Mouse (Mus musculus): ENCODE results near the gene Pde4b. TPM values are rescaled to one million over a fixed set of nuclear protein-coding genes. Genes with fewer than 3 reads are reported as not detected.

Pde4b gene
- total RNA-seq (2017): 165 and 214 TPM in 2 replicates

DNA sequence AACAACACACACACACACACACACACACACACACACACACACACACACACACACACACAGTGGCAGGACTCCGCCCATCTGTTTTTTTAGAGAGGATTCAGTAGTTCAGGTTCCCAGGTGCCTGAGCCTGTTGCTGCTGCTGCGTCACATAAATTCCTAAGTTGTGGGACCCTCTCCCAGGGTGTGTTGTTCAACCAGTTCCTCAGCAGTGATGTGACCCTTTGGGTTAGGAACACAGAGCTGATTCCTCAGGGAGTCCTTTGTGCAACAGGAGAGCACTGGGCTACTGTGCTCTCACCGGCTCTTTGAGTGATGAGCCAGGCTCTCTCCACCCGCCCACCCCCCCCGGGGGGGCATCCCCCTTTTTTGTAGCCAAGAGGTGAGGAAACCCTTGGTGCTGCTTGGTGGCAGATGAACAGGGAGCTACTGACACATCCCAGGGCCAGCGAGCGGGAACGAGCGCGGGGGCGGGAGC lies at the start of gene Pde4b:
Pde4b (plus strand) TSS at position 453 of the 475 bp plus-strand sequence.
- ATAC-seq (replicated peaks in 1 of 2; ENCODE audit: insufficient read depth in 1 of 2, low FRiP score in 2 of 2, low TSS enrichment in 1 of 2, low read depth in 1 of 2, poor library complexity in 2 of 2, severe bottlenecking in 2 of 2): no peak

DNA sequence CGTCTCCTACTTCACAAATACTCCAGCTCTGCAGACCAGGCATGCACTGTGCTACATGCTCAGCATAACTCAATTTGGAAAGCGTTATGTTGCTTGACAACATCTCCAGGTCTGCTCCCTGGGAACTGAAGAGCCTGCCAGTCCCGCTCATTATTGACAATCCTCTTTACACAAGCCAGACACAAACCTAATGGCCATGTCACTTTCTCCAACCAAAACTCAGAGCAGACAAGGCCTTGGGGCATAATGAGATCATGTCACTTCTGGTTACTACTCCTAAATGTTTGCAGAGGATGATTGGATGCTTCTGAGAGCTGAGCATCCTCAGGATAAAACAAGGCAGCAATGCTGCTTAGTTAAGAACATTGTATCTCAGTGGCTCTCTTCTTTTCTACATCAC lies 47.2 kb upstream of the Pde4b start:
- no peak for ATAC-seq (replicated peaks in 1 of 2; ENCODE audit: insufficient read depth in 1 of 2, low FRiP score in 2 of 2, low TSS enrichment in 1 of 2, low read depth in 1 of 2, poor library complexity in 2 of 2, severe bottlenecking in 2 of 2)

GRCm38 (mm10) chr4:102045183-102046140 lies 41.9 kb upstream of the Pde4b start:
- ATAC-seq (replicated peaks in 1 of 2; ENCODE audit: insufficient read depth in 1 of 2, low FRiP score in 2 of 2, low TSS enrichment in 1 of 2, low read depth in 1 of 2, poor library complexity in 2 of 2, severe bottlenecking in 2 of 2): no peak

DNA sequence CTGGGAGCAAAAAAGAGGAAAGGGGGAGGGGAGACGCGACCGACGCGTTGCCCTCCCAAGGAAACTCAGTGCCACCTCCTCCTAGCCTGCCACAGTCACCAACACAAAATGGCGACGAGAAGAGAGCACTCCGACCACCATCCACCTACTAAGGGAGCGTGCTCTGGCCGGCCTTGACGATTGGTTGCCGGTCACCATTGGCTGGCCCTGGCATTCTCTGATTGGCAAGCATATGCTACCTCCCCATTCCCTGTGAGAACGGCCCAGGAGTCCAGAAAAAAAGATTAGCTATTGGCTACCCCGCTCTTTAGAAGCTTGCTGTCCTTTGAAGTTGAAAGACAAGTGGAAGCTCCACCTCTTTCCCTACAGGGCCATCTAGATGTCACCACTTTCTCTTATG lies 38.0 kb upstream of the Pde4b start:
- ATAC-seq (replicated peaks in 1 of 2; ENCODE audit: insufficient read depth in 1 of 2, low FRiP score in 2 of 2, low TSS enrichment in 1 of 2, low read depth in 1 of 2, poor library complexity in 2 of 2, severe bottlenecking in 2 of 2): peak; percentile 91 to 95

GRCm38 (mm10) chr4:102061322-102061721 lies 26.0 kb upstream of the Pde4b start:
- ATAC-seq (replicated peaks in 1 of 2; ENCODE audit: insufficient read depth in 1 of 2, low FRiP score in 2 of 2, low TSS enrichment in 1 of 2, low read depth in 1 of 2, poor library complexity in 2 of 2, severe bottlenecking in 2 of 2): no peak

DNA sequence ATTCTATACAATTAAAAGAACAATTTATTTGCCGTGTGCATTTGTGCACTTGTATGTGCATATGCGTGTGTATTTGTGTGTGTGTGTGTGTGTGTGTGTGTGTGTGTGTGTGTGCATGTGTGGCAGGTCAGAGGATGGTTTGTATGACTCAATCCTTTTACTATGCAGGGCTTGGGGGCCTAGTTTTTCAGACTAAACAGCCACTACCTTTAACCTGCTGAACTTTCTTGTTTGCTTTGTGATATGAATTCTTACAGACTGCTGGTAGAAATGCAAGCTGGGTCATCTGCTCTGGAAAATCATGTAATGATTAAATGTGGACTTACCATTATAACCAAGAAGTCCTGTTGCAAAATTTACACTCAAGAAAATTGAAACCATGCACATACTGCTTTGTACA lies 18.0 kb upstream of the Pde4b start:
- no peak for ATAC-seq (replicated peaks in 1 of 2; ENCODE audit: insufficient read depth in 1 of 2, low FRiP score in 2 of 2, low TSS enrichment in 1 of 2, low read depth in 1 of 2, poor library complexity in 2 of 2, severe bottlenecking in 2 of 2)

GRCm38 (mm10) chr4:102086336-102086735 lies 1.0 kb upstream of the Pde4b start:
- ATAC-seq (replicated peaks in 1 of 2; ENCODE audit: insufficient read depth in 1 of 2, low FRiP score in 2 of 2, low TSS enrichment in 1 of 2, low read depth in 1 of 2, poor library complexity in 2 of 2, severe bottlenecking in 2 of 2): no peak

DNA sequence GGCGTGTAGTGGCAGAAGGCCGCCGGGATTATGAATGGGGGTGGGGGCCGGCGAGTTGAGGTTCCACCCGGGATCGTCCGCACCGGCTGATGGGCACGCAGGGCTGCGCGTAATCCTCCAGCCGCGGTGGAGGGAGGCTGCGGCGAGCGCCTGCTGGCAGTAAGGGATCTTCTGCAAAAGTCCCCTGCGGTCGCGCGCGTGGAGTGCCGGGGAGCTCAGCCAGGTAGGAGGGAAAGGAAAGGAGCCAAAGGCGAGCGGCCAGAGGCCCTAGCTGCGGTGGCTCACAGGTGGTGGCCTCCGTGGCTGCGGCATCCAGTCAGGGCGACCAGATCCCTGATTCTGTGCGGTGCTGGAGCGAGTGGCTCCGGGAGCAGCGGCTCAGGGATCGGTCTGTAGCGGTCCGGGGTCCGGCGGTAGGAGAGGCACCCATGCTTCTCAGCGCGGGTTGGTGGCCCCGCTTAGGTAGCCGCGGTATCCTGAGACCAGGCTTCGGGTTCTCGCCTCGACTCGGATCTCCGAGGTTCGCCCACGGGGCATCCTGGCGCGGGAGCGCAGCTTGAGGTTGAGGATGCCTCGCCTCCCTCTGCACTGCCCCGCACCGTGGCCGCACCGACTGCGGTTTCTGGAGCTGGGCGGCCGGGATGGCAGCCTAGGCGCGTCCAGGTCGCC lies 357 bp downstream of the Pde4b start:
- peak; percentile 22 to 48; a peak in 2 of 4 replicates for ATAC-seq (replicated peaks in 1 of 2; ENCODE audit: insufficient read depth in 1 of 2, low FRiP score in 2 of 2, low TSS enrichment in 1 of 2, low read depth in 1 of 2, poor library complexity in 2 of 2, severe bottlenecking in 2 of 2)

DNA sequence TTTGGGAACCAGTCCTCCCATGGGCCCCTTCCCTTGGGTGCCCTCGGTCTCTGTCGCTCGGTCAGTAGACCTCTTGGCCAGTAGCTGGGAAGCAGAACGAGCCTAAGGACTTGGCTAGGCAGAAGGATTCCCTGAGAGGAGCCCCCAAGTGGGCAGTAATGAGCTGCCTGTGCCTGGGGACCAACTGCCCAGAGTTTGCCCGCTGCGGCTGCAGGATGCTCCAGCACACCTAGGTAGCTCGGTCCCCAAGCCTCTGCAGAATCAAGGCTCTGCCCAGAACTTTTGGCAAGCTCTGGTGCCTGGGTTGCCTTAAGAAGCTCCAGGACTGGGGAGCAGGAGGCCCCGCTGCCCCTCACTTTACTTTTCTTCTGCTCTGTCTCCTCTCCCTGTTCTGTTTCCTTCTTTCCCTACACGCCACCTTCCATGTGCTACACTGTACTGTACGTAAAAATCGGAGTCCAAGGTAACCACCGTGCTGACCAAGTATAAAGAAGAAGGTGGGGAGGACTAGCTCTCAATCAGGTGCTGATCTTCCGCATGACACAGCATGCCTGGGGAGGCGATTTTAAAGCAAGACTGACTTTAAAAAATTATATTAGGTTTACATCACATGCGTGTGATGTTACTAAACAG lies 1.0 kb downstream of the Pde4b start:
- peak in 1 of 2 experiments; percentile 14; a peak in 1 of 4 replicates for ATAC-seq (replicated peaks in 1 of 2; ENCODE audit: insufficient read depth in 1 of 2, low FRiP score in 2 of 2, low TSS enrichment in 1 of 2, low read depth in 1 of 2, poor library complexity in 2 of 2, severe bottlenecking in 2 of 2)

DNA sequence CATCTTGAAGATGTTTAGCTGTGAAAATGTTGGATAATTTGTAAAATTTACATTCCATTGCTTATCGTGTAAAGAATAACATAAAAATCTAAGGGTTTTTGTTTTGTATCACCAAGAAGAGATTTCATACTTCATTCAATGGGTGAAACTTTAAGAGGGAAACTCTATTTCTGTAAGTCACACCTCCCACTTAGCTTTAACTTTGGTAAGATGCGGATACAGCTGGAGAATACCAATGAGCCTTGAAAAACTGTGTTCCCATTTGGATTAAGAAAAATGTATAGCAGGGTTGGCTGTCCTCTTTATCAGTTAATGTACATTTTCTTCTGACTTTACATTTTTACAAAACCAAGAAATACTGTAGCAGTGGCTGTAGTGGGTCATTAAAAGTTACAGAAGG lies 8.5 kb downstream of the Pde4b start:
- no peak for ATAC-seq (replicated peaks in 1 of 2; ENCODE audit: insufficient read depth in 1 of 2, low FRiP score in 2 of 2, low TSS enrichment in 1 of 2, low read depth in 1 of 2, poor library complexity in 2 of 2, severe bottlenecking in 2 of 2)

GRCm38 (mm10) chr4:102102241-102102640 lies 14.9 kb downstream of the Pde4b start:
- ATAC-seq (replicated peaks in 1 of 2; ENCODE audit: insufficient read depth in 1 of 2, low FRiP score in 2 of 2, low TSS enrichment in 1 of 2, low read depth in 1 of 2, poor library complexity in 2 of 2, severe bottlenecking in 2 of 2): no peak

DNA sequence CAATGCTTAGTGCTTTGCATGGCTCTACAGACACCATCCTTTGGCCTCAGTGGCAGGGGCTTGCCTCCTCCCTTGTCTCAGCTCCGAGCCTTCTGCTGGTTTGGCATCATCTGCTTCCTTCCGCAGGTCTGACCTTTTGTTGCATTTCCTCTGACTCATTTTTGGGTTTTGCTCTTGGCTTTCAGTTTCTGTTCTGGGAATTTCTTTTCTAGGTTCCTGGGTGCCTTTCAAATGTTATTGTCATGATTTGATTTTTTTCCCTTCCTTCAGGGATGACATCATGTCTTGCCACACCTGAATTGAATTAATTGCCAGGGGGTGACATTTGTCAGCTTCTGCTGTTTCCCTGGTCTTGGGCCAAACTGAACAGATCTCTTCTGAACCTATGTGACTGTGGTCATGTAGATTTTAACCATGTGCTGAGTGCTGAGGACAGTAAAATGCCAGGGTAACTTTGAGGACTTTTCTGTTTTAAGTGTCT lies 17.2 kb downstream of the Pde4b start:
- peak; percentile 46 to 58; a peak in 2 of 4 replicates for ATAC-seq (replicated peaks in 1 of 2; ENCODE audit: insufficient read depth in 1 of 2, low FRiP score in 2 of 2, low TSS enrichment in 1 of 2, low read depth in 1 of 2, poor library complexity in 2 of 2, severe bottlenecking in 2 of 2)

DNA sequence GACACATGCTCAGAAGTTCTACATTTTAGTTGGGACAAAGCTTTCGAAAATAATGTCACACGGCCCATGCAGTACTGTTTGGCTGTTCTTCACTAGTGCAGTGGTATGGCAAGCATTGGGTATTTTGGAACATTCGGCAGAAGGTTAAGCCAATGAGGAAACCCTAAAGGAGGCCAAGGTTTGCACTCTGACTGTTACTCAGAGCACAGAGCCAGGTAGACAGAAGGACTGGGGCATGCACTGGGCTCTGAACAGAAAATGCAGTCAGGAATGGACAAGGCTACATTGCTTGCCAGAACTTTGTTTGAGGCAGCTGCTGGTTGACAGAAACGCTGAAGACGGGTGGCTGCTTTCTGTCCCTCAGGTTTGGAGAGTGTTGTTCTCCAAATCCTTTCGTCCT lies 19.4 kb downstream of the Pde4b start:
- ATAC-seq (replicated peaks in 1 of 2; ENCODE audit: insufficient read depth in 1 of 2, low FRiP score in 2 of 2, low TSS enrichment in 1 of 2, low read depth in 1 of 2, poor library complexity in 2 of 2, severe bottlenecking in 2 of 2): no peak

GRCm38 (mm10) chr4:102119454-102119853 lies 32.1 kb downstream of the Pde4b start:
- no peak for ATAC-seq (replicated peaks in 1 of 2; ENCODE audit: insufficient read depth in 1 of 2, low FRiP score in 2 of 2, low TSS enrichment in 1 of 2, low read depth in 1 of 2, poor library complexity in 2 of 2, severe bottlenecking in 2 of 2)

GRCm38 (mm10) chr4:102136366-102136849 lies 49.1 kb downstream of the Pde4b start:
- ATAC-seq (replicated peaks in 1 of 2; ENCODE audit: insufficient read depth in 1 of 2, low FRiP score in 2 of 2, low TSS enrichment in 1 of 2, low read depth in 1 of 2, poor library complexity in 2 of 2, severe bottlenecking in 2 of 2): no peak

GRCm38 (mm10) chr4:102138346-102138745 lies 51.0 kb downstream of the Pde4b start:
- no peak for ATAC-seq (replicated peaks in 1 of 2; ENCODE audit: insufficient read depth in 1 of 2, low FRiP score in 2 of 2, low TSS enrichment in 1 of 2, low read depth in 1 of 2, poor library complexity in 2 of 2, severe bottlenecking in 2 of 2)

DNA sequence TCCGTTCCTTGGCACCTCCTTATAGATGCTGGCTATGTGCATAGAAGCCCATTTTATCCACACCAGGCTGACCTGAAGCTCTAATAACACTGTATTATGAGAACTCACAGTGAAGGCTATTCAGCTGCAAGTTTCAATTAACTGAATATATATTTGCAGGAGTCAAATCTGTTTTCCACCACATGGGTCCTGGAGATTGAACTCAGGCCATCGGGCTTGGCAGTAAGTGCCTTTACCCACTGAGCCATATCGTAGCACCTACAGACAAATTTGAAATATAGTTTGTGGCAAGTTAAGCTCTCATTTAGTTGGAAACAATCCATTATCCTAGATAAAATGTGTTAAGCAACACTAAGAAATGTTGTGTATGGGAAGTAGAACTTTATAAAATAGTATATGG lies 53.9 kb downstream of the Pde4b start:
- no peak for ATAC-seq (replicated peaks in 1 of 2; ENCODE audit: insufficient read depth in 1 of 2, low FRiP score in 2 of 2, low TSS enrichment in 1 of 2, low read depth in 1 of 2, poor library complexity in 2 of 2, severe bottlenecking in 2 of 2)

- no peak for ATAC-seq (replicated peaks in 1 of 2; ENCODE audit: insufficient read depth in 1 of 2, low FRiP score in 2 of 2, low TSS enrichment in 1 of 2, low read depth in 1 of 2, poor library complexity in 2 of 2, severe bottlenecking in 2 of 2)
Observed at GRCm38 (mm10) chr4:102148766-102149165, 61.4 kb downstream of the Pde4b start.

Measured in hematopoietic stem cell, adult 5-6 weeks (primary cell).